Comparison of ENCODE assay signal across 9 mouse cellular contexts in genomic region chr2:11253945-11254344, GRCm38 (mm10).
DNase-seq lines count a peak whose midpoint lies in the region; ATAC-seq lines count a peak whose summit lies in the region.
"Had no signal": no experiment of that assay in that cellular context is flagged by ENCODE, and none has a peak within 500 bp of the region (broad histone marks: within the 10 kb centered on the region; RNA-seq: fewer than 3 reads in every experiment).

No protein-coding gene starts in this region.

- ATAC-seq in erythroblast, adult 5-6 weeks (replicated peaks; ENCODE audit: low FRiP score, poor library complexity, severe bottlenecking) = no peak

- H3K4me3 ChIP-seq in heart, embryonic 10.5 days = no peak overlapping the region
- H3K4me3 ChIP-seq: neural tube, embryonic 12.5 days had no signal

- no peaks in the 10 kb centered on the region for H3K27me3 ChIP-seq in heart, embryonic 10.5 days (ENCODE audit: insufficient read depth, poor library complexity, severe bottlenecking)
- H3K27me3 ChIP-seq: neural tube, embryonic 12.5 days had no signal

- peak; percentile 21 for DNase-seq in heart, adult 8-10 months (ENCODE audit: low spot score)
- DNase-seq in heart, embryonic 10.5 days (ENCODE audit: low spot score) = no peak
- DNase-seq in CD4-positive, CD25-positive, alpha-beta regulatory T cell, adult 2 months (ENCODE audit: low read depth, low spot score) = peak; percentile 80
- DNase-seq in adrenal gland, adult 2 months = peak; percentile 40
- peak; percentile 50 for DNase-seq in gastrocnemius, postnatal 10 days
- peak; percentile 3 to 16 for DNase-seq in layer of hippocampus, postnatal 36 days
- peak; percentile 50 for DNase-seq in retina, postnatal 1 day

- no peaks in the 10 kb centered on the region for H3K9me3 ChIP-seq in heart, embryonic 10.5 days
- H3K9me3 ChIP-seq: neural tube, embryonic 12.5 days had no signal

- H3K36me3 ChIP-seq in heart, embryonic 10.5 days = no peaks in the 10 kb centered on the region
- H3K36me3 ChIP-seq: neural tube, embryonic 12.5 days had no signal

- no peak overlapping the region for H3K27ac ChIP-seq in heart, embryonic 10.5 days
- H3K27ac ChIP-seq: neural tube, embryonic 12.5 days had no signal

- H3K4me1 ChIP-seq in heart, embryonic 10.5 days = no peaks in the 10 kb centered on the region
- H3K4me1 ChIP-seq: neural tube, embryonic 12.5 days had no signal

- WGBS in heart, embryonic 10.5 days = 54% methylated on average over 8 of the region's 8 CpGs
